Mouse (Mus musculus) cerebellum, postnatal 14 days (tissue): ENCODE results near the gene Sgpp1.
"Not testable (repeated sequence)": the region's sequence is repeated elsewhere in the genome, so short reads cannot be mapped to it uniquely, and the experiment has no call there.

Experiments used
- DNase-seq, 2 experiments: peaks; one replicate each; pipeline ENCODE4 v3.0.0; 2021; ENCODE audit warnings: mixed read lengths in 2 of 2

Gene Sgpp1

DNA sequence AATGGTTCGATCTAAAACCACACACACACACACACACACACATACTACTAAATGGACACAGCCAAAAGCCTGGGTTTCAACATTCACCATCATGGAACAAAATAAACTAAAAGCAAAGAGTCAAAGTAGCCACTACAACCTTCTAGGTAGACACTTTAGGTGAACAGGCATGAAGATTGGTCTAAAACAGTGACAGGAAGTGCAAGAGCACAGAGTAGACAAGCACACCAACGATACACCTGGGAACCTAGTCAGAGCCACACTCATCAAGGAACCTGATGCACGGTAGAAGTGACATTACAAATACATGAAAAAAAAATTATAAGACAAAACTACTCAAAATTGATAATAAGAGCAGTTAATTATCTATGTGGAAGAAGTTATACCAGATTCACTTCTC, 4.0 kb downstream of the Sgpp1 start:
- no peak for DNase-seq

DNA sequence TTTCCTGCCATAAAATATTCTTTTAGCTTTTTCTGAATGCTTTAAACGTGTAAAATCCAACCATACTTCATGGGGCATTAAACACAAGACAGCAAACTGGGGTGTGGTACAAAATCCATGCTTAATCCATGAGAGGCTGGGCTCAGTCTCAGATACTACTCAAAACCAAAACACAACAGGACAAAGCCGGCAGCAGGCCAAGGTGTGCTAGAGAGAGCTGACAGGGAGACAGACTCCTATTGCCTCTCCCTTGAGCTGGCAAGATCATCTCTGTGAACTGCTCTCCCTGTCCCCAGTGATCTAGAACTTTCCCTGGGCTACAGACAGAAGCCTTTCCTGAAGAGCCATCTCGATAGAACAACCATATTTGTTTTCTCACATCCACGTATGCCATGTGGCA, 5.1 kb downstream of the Sgpp1 start:
- no peak for DNase-seq

DNA sequence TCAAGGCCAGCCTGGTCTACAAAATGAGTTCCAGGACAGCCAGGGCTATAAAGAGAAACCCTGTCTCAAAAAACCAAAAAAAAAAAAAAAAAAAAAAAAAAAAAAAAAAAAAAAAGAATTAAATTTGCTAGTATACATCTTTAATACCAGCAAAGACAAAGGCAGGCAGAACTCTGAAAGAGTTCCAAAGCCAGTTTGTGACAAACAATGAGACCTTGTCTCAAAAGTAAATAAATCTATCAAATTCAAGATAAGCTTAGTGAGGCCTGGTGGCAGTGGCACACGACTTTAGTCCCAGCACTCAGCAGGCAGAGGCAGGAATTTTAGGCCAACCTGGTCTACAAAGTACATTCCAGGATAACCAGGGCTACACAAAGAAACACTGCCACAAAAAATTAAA, 5.7 kb downstream of the Sgpp1 start:
- DNase-seq, result no peak

DNA sequence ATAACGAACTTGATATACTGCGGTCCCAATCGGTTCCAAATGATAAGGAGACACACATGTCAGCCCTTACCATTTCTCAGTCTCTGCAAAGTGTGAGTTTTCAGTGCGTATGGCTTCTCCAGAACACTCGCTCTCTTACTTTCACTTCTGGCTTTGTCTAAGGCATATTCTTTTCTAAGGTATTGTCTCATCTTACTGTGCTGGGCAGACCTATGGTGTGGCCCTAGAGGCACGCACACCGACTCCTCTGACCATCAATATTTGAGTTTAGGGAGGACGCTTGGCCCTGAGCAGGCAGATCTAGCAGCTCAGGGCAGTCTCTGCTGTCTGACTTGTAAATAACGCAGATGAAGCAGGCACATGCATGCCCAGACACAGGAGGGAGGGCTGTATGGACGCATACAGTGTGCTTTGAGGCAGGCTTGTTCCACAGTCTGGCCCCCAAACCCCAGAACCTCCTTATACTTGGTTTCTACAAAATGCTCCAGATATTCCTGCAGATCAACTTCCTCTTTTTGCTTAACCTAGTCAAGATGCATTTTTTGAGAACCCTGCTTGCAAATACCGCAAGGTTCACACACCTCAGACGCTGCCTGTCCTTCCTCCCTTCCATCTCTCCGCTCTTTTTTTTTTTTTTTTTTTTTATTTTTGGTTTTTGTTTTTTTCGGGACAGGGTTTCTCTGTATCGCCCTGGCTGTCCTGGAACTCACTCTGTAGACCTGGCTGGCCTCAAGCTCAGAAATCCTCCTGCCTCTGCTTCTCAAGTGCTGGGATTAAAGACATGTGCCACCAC, 8.0 kb downstream of the Sgpp1 start:
- no peak for DNase-seq

DNA sequence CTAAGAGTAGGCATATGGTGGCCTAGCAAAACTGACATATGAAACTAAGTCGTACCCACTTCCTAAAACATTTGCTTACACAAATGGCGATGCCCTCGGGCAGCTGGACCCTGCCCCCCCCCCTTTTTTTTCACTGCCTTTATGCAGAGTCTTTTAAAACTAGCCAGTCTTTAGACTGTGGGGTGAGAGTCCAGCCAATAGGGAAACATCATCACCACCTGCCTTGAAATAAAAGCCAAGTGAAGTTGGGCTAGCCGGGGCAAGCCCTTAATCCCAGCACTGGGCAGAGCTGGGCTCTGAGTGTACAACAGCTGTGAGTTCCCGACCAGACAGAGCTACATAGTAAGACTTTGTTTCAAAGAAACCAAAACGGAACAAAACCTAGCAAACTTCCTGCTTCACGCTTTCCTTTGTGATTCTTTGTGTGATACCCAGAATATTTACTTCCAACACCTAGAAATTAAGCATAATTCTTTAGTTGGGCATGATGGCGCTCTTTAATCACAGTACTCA, 9.1 kb downstream of the Sgpp1 start:
- no peak for DNase-seq

DNA sequence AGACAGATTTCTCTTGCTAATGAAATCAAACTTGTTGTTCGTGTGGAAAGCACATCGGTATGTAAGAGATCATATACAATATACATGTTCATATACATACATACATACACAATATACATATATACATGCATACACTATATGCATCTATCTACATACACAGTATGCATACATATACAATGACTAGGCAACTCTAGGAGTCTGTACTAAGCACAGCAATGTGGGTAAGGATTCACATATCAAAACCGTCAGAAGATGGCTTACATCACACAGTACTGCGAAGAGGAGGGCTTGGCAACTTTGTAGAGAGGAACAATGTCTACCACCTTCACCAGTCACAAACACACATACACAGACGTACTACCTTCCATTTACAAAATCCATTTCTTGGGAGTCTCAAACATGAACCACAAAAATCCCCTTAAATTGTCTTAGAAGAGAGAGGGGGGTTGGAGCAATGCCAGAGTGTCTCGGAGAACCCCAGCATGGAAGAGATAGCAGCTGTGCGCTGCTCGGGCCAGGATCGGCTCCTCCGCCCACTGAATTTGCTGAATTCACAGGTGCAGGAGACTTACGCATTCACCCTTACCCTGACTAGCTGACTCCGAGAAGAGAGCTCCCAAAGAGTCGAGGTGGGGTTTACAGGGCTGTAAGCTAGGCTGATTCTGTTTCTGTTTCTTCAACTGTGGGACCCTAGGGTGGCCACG, 10.8 kb downstream of the Sgpp1 start:
- DNase-seq, result peak in 1 of 2 experiments; percentile 29

DNA sequence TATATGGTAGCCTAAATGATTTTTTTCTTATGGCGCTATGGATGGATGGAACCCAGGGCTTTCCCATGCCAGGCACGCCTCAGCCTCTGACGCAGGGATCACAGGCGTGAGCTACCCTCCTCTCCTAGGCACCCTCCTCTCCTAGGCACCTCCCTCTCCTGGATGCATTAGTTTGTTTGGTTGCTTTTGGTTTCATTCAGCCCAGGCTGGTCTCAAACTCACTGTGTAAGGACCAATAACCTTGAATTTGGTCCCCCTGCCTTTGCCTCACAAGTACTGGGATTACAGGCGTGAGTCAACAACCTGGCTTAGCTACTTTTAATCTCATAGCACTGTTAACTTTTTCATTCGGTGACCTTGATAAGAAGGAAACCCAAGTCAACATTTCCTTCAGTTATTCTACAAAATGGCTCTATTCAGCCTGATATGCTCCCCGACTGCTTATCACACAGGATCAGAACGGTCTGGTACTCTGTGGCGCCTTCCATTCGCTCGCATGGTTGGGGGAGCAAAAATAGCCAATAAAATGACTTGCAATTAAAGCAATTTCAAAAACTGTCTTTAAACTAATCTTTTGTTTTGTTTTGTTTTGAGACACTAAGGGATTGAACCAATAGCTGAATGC, 11.6 kb downstream of the Sgpp1 start:
- no peak for DNase-seq

DNA sequence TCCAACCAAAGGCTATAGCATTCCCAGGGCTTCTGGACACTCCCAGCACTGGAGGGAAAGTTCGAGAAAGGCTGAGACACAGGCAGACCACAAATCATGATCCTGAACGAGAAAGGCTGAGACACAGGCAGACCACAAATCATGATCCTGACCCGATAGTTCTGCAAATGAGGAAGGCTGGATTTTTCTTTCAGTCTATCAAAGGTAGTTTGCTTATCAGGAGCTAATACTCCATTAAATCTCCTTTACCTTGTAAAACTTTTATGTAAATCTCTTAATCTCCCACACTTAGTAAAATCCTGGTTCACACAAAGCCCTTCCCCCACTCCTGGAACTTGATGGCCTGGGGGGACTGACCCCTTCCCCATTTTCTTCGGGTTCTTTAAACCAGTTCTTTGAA, 13.6 kb downstream of the Sgpp1 start:
- no peak for DNase-seq

DNA sequence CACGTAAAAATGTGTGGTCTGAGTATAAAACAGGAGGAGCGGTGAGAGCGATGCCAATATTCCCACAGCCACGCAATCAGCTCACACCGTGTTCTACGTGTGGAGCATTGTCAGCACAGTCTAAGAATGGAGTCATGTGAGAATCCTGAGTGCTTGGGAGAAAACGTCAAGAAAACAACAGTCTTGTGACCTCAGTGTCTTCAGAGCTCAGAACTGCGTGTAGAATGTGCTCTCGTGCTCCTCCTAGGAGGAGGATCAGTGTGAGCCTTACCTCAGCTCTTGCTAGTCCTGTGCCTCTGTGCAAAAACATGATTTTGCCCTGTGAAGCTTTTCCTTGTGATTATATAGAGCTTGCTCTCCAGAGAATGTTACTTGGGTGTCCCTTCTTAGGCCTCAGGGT, 14.5 kb downstream of the Sgpp1 start:
- DNase-seq, result no peak

DNA sequence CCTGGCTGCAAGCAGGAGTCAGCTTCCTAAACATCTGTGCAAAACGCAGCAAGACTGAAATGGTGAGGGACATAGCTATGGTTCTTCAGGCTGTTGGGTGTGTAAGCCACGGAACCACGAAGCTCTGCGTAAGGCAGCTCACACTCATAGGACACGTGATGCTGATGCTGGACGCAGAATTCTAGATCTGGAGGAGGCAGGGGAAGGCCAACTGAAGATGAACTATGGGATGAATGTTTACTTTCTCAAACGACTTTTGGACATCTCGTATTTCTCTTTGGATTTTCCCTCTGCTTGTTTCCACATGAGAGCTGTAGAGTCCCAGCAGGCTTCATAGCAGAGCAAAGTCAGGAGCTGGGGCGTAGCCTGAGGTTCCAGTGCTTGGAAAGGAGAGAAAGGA, 21.9 kb downstream of the Sgpp1 start:
- no peak for DNase-seq

DNA sequence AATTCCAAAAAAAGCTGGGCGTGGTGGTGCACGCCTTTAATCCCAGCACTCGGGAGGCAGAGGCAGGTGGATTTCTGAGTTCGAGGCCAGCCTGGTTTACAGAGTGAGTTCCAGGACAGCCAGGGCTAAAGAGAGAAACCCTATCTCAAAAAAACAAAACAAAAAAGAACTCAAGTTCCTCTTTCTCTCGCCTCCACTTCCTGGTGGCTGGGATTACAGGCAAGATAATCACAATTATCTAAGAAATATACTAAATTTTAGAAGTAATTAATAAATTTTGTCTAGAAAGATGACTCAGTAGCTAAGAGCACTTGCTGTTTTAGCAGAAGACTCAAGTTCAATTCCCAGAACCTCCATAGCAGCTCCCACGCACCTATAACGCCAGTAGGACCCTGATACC, 22.6 kb downstream of the Sgpp1 start:
- not testable (repeated sequence) for DNase-seq

DNA sequence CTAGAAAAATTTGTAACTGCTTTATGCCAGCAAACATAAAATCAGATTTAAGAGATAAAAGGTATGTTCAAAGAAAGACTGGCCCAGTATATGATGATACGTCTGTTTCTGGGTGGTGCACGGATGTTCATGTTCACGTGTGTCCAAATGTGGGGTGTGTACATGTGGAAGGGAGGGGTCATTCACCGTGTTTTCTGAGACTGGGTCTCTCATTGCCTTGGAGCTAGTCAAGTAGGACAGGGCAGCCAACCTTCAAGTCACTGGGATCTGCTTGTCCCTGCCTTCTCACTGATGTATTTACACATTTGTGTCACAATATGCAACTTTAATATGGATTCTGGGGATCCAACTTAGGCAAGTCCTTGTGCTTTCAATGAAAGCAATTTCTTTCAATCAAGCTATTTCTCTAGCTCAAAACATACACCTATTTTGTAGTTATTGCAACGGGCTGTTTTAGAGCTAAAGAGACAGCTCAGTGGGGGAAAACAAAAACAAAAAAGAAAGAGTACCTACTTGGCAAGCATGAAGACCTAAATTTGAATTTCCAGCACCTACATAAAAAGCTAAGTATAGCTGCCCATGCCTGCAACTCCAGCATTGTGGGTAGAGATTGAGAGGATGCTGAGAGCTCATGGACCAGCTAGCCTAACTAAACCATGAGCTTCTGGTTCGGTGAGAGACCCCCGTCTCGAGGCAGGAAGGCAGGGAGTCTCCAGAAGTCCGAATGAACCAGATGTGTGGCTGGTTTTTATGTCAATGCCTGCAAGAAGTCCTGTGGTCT, 24.7 kb downstream of the Sgpp1 start:
- DNase-seq, result no peak

DNA sequence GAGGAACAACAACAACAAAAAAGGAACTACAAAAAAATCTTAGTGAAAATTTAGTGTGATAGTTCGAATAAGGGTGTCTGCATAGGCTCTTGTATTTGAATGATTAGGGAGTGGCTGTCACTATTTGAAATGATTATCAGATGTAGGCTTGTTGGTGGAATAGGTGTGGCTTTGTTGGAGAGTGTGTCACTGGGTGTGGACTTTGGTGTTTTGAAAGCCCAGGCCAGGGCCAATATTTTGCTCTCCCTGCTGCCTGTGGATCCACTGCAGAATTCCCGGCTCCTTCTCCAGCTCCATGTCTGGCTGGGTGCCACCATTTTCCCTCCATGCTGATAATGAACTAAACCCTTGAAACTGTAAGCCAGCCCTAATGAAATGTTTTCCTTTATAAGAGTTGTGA, 26.0 kb downstream of the Sgpp1 start:
- no peak for DNase-seq

DNA sequence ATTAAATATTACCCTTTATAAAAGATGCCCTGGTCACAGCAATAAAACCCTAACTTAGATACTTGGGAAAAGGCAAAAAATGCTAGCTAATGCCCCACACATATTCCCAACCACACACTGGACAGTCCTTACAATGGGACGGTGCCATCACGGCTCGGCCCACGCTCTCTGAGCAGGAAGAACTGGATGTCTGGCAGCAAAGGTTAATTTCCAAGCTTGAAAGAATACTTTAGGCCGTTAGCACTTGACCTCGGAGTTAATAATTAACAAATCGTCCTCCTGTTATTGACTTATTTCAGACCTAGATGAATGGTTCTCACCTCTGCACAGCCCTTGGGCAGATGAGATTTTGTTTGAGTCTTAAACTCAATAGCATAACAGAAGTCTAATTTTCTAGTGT, 28.9 kb downstream of the Sgpp1 start:
- no peak for DNase-seq

DNA sequence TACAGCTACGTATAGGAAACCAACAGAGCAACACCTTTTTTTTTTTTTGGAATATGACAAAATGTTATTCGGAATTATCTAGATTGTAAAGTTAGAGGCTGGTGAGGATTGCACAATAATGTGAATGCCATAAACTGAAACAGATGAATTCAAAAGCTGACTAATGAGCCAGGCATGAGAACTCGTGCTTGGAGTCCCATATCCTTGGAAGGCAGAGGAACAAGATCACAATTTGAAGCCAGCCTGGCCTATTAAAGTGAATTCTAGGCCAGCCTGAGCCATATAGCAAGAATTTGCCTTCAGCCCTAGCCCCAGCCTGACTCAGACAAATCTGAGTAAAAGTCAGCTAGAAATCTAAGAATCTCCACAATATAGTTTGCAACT, 32.8 kb downstream of the Sgpp1 start:
- no peak for DNase-seq

DNA sequence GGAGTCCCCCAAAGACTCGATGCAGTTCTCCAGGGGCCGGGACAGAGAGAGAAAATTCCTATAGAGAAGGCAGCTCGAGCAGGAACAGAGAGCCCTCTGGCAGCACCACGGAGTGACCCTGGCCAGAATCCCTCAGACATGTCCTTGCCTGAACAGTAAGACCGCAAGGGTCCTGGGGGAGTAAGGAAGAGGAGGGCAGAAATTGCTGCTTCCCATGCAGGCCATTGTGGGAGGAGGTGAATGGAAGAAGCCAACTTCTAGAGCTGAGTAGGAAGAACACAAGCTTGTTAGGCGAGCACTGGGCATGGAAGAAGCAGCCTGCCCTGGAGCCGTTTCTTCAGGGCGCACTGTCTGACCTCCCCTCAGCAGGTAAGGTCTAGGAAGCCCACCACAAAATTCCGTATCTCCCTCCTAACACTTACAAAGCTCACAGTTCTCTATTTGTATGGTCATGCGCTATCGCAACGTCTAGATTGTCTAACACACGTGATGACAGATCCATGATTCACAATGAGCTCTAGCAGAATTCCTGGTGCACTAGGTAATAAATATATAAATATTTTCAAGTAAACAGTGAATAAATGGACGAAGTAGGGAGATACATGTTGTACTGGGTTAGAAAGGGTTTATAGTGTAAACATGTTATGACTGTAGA, 33.3 kb downstream of the Sgpp1 start:
- DNase-seq, result no peak

DNA sequence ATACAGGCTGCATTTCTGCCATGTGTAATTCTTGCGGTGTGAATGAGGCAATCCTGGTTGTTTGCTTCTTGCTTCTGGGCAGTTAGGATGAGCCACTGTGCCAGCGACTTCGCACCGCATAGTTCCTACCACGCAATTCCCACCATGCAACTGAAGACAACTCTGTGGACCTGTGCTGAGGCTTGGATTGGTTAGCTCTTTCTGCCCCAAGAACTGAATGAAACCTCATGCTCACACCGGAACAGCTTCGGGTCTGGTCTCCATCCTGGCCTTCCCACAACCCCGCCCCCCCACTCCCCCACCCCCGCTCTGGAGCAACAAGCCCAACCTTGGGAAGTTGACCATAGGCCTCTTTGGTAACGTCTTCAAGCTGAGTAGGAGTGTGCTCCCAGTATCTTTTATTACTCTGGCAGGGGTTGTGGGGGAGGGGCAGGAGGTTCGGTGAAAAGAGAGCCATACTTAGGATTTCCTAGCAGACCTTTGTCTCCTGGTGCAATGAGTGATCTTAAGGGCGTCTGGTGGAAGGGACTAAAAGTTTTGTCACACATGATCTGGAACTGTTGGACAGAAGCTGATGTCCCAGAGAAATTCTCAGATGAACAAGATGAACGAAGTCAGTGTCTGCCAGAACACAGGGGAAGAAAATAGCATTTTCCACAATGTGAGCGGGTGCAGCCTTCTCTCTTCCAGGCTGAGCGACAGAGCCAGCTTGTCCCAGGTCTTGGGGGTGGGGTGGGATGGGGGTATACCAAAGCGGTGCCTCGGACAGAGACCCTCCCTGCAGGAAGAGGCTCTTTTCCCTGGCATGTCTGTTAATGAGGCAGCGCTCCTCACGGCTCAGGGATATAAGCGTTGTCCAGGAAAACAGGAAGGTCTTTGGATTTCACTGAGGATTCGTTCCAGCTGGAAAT, 34.1 kb downstream of the Sgpp1 start:
- peak; percentile 9 to 26 for DNase-seq

DNA sequence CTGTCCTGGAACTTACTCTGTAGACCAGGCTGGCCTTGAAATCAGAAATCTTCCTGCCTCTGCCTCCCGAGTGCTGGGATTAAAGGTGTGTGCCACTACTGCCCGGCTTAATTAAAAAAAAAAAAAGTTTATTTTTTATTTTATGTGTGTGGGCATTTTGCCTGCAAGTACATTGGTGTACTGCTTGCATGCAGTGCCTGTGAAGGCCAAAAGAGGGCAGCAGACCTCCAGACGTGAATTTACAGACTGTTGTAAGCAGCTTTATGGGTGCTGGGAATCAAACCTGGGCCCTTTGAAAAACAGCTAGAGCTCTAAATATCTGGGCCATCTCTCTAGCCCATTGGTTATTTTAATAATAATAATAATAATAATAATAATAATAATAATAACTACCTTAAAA, 36.8 kb downstream of the Sgpp1 start:
- no peak for DNase-seq

DNA sequence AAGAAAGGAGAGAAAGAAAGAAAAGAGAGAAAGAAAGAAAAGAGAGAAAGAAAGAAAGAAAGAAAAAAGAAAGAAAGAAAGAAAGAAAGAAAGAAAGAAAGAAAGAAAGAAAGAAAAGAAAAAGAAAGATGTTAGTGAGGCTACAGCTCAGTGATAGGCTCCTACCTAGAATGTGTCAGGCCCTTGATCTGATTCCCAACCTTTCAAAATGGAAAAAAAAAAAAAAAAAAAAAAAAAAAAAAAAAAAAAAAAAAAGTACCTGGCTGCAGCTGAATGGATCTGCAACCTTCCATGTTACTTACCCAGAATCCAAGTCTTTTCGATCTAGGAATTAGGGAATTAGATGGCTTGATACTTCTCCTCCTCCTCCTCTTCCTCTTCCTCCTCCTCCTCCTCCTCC, 39.7 kb downstream of the Sgpp1 start:
- DNase-seq, result not testable (repeated sequence)

DNA sequence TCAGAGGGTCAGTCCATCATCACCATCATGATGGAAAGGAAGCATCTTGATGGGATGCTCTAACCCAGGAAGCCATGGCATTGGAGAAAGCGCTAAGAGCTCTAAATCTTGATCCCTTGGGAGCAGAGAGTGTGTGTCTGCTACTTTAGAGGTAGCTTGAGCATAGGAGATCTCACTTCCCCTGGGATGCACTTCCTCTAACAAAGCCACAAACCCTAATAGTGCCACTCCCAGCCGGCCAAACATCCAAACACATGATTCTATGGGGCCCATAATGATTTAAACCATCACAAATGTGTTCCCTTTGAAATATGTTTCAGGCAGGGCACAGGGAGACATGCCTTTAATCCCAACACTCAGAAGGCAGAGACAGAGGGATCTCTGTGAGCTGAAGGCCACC, 46.5 kb downstream of the Sgpp1 start:
- no peak for DNase-seq

DNA sequence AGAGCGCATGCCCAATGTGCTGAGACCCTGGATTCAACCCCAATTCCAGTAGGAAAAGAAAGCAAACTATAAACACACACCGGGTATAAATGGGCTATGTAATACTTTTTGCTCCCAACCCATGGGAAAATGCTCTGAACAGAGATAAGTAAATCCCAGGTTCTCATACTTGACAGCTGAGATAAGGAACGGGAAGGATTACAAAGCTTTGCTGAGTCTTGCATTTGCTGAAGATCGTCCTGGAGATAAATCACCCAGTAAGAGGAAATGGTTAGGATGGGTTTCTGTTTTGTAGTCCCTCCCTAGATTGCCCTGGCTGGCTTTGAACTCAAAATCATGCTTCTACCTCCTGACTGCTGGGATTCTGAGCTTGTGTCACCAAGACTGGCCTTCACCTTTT, 48.2 kb downstream of the Sgpp1 start:
- no peak for DNase-seq
